Mouse (Mus musculus) olfactory bulb, adult 2 months (tissue): ENCODE data around the gene Tspan33.

Experiments
- CTCF ChIP-seq: fragments of 200-500 bp; IDR thresholded peaks from 2 replicates; pipeline ENCODE4 v1.5.1; 2012; ENCODE audit warnings: low read depth, mild to moderate bottlenecking, low read length, moderate library complexity; ENCODE audit not compliant: insufficient read depth
- POLR2A ChIP-seq: fragments of 200-500 bp; IDR thresholded peaks from 2 replicates; pipeline ENCODE4 v1.6.1; 2012; ENCODE audit warnings: mild to moderate bottlenecking, low read depth, low read length, moderate library complexity; ENCODE audit not compliant: insufficient read depth

- no peak for TF ChIP-seq POLR2A
- no peak for TF ChIP-seq CTCF
Observed at GRCm38 (mm10) chr6:29711318-29711717, 17.3 kb downstream of the Tspan33 start.
